Mouse (Mus musculus): ENCODE measurements around the gene Prph. TPM values are rescaled to one million over a fixed set of nuclear protein-coding genes. Genes with fewer than 3 reads are reported as not detected.
"Not testable (repeated sequence)": the region's sequence is repeated elsewhere in the genome, so short reads cannot be mapped to it uniquely, and the experiment has no call there.

Prph gene
- polyA plus RNA-seq, 1 experiment from 2014 or later: 6.3 TPM

DNA sequence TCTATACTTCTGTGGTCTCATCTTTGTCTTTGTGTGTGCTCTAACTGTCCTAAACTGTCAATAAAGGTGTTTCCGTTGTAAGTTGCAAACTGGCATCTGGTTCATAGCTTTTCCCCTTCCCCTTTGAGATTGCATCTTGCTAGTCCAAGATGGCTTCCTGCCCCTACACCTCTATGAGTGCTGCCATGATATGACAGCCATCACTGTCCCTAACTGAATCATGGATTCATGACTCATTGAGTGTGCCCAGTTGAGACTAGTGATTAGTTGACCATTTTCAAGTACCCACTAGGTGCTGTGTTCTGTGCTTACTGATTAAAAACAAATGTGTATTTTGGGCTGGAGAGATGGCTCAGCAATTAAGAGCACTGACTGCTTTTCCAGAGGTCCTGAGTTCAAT lies 16.9 kb upstream of the Prph start:
- WGBS: 100% methylated on average over 1 of the region's 1 CpGs
- H3K36me3 ChIP-seq (replicated peaks): peaks cover 43% of the 10 kb centered on the region
- peaks cover 10% of the 10 kb centered on the region for H3K4me1 ChIP-seq
- no peaks in the 10 kb centered on the region for H3K9me3 ChIP-seq
- no peak overlapping the region for H3K27ac ChIP-seq (replicated peaks)
- H3K27me3 ChIP-seq (replicated peaks; ENCODE audit: low read depth, poor library complexity, severe bottlenecking): peaks cover 7% of the 10 kb centered on the region; the same call in 1 of the 2 replicates
- DNase-seq (ENCODE audit: low spot score): no peak
- no peak overlapping the region for H3K4me3 ChIP-seq

GRCm38 (mm10) chr15:99038797-99039196 lies 16.2 kb upstream of the Prph start:
- DNase-seq (ENCODE audit: low spot score): no peak
- peaks cover 40% of the 10 kb centered on the region for H3K36me3 ChIP-seq (replicated peaks)
- H3K27me3 ChIP-seq (replicated peaks; ENCODE audit: low read depth, poor library complexity, severe bottlenecking): peaks cover 7% of the 10 kb centered on the region; the same call in 1 of the 2 replicates
- 0 out of 2 replicates have a peak, but pooled peaks cover 8% of the 10 kb centered on the region for H3K4me1 ChIP-seq
- H3K27ac ChIP-seq (replicated peaks): no peak overlapping the region
- no peak overlapping the region for H3K4me3 ChIP-seq
- WGBS: 89% methylated on average over 5 of the region's 5 CpGs
- H3K9me3 ChIP-seq: no peaks in the 10 kb centered on the region

DNA sequence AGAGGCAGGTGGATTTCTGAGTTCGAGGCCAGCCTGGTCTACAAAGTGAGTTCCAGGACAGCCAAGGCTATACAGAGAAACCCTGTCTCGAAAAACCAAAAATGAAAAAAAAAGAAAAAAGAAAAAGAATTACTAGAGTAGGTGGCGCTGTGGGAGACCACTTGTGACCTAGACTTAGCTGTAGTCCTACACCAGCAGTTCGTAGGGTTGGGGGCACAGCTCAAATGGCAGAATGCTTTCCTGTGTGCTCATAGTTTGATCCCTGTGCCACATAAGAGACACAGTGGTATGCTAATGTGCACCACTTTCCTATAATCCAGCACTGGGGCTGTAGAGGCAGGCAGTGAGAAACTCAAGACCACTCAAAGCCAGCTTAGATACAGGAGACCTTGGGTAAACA lies 15.7 kb upstream of the Prph start:
- no peak for DNase-seq (ENCODE audit: low spot score)
- Histone ChIP-seq H3K4me1 (0 out of 2 replicates have a peak, but pooled peaks cover 8% of the 10 kb centered on the region), H3K27ac (replicated peaks) (no peak overlapping the region), H3K9me3 (no peaks in the 10 kb centered on the region), H3K27me3 (replicated peaks; ENCODE audit: low read depth, poor library complexity, severe bottlenecking) (peaks cover 7% of the 10 kb centered on the region; the same call in 1 of the 2 replicates), H3K4me3 (no peak overlapping the region), H3K36me3 (replicated peaks) (peaks cover 38% of the 10 kb centered on the region)
- 89% methylated on average over 4 of the region's 4 CpGs for WGBS

GRCm38 (mm10) chr15:99039996-99040919 lies 14.7 kb upstream of the Prph start:
- H3K9me3 ChIP-seq: no peaks in the 10 kb centered on the region
- no peak overlapping the region for H3K27ac ChIP-seq (replicated peaks)
- H3K4me3 ChIP-seq: no peak overlapping the region
- WGBS: 68% methylated on average over 26 of the region's 26 CpGs
- DNase-seq (ENCODE audit: low spot score): no peak
- H3K36me3 ChIP-seq (replicated peaks): peaks cover 29% of the 10 kb centered on the region
- H3K4me1 ChIP-seq: peaks cover 15% of the 10 kb centered on the region
- peaks cover 7% of the 10 kb centered on the region; the same call in 1 of the 2 replicates for H3K27me3 ChIP-seq (replicated peaks; ENCODE audit: low read depth, poor library complexity, severe bottlenecking)

DNA sequence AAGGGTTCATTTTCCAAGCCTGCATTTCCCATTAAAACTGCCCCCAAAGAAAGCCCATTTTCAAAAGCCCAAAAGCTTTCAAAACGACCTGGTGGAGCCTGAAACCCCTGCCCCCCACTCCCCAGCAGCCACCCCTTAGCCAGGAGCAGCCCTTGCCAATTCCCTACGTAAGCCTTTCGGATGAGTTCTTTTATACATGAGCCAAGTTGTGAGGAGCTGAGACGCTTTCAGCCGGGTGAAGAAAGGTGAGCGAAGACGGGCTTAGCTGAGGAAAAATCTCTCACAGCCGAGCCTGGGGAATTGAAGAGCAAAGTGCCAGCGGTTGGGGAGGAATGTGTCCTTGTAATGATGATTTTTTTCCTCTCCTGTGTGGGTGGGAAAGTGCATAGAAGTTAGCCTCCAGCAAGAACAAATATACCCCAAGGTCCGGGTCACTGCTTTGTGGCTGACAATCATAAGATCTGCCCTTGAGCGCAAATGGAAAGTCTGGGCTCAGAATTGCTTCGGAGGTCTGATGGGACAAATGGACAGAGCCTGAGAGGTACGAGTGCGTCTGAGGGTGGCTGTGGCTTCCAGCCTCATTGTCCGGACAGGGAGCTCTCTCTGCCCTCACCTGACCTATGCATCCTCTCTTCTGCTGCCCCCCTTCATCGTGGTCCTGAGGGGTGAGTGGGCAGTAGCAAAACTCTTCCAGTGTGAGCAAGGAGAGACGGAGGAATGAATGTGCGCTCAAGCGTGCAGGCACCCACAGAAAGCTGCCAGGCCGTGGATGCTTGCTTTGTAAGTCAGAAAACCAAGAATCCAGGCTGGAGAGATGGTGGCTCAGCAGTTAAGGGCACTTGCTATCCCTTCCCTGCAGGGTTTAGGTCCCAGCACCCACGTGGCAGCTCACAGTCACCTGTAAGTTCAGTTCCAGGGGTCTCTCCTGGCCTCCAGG lies 13.8 kb upstream of the Prph start:
- Histone ChIP-seq H3K4me1 (peaks cover 17% of the 10 kb centered on the region), H3K27me3 (replicated peaks; ENCODE audit: low read depth, poor library complexity, severe bottlenecking) (peaks cover 7% of the 10 kb centered on the region; the same call in 1 of the 2 replicates), H3K4me3 (no peak overlapping the region), H3K27ac (replicated peaks) (no peak overlapping the region), H3K9me3 (no peaks in the 10 kb centered on the region), H3K36me3 (replicated peaks) (peaks cover 20% of the 10 kb centered on the region)
- 57% methylated on average over 21 of the region's 21 CpGs for WGBS
- no peak for DNase-seq (ENCODE audit: low spot score)

DNA sequence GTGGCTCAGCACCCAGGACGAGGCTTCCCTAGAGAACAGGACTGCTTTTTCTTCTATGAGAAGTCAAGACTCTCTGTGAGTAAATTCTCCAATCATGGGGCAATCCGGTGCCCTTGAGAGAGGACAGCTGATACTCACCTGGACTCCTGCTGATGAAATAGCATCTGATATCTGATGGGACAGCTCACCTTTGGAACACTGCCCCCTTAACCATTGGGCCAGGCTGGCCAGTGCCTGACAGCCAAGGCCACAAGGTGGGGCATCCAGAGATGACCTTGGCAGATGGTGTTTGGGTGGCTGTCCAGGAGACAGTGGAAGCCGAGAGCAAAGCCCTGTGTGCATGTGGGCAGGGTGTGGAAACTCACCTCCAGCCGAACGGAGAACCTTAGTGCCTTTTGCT lies 12.6 kb upstream of the Prph start:
- no peak for DNase-seq (ENCODE audit: low spot score)
- Histone ChIP-seq H3K4me1 (peaks cover 17% of the 10 kb centered on the region), H3K9me3 (no peaks in the 10 kb centered on the region), H3K4me3 (no peak overlapping the region), H3K36me3 (replicated peaks) (peaks cover 12% of the 10 kb centered on the region), H3K27ac (replicated peaks) (no peak overlapping the region), H3K27me3 (replicated peaks; ENCODE audit: low read depth, poor library complexity, severe bottlenecking) (peaks cover 13% of the 10 kb centered on the region)
- WGBS: 88% methylated on average over 5 of the region's 5 CpGs

GRCm38 (mm10) chr15:99044854-99045253 lies 10.1 kb upstream of the Prph start:
- Histone ChIP-seq H3K4me3 (no peak overlapping the region), H3K9me3 (no peaks in the 10 kb centered on the region), H3K36me3 (replicated peaks) (no peaks in the 10 kb centered on the region), H3K27me3 (replicated peaks; ENCODE audit: low read depth, poor library complexity, severe bottlenecking) (peaks cover 25% of the 10 kb centered on the region), H3K4me1 (peaks cover 17% of the 10 kb centered on the region), H3K27ac (replicated peaks) (no peak overlapping the region)
- DNase-seq (ENCODE audit: low spot score): peak; percentile 64
- WGBS: 53% methylated on average over 3 of the region's 3 CpGs

DNA sequence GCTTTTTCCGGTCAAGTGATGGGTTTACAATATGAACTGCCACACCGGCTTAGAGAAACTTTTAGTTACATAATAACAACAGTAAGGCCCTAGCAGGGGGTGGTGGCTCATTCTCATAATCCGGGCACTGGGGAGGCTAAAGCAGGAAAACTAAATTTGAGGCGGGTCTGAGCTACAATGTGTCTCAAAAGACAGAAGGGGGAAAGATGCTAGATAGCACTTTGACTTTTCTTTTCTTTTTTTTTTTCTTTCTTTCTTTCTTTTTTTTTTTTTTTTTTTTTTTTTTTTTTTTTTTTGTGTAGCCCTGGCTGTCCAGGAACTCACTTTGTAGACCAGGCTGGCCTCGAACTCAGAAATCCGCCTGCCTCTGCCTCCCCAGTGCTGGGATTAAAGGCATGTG lies 9.2 kb upstream of the Prph start:
- DNase-seq (ENCODE audit: low spot score); H3K27ac ChIP-seq (replicated peaks); H3K4me3 ChIP-seq; H3K9me3 ChIP-seq; H3K36me3 ChIP-seq (replicated peaks): not testable (repeated sequence)
- H3K27me3 ChIP-seq (replicated peaks; ENCODE audit: low read depth, poor library complexity, severe bottlenecking): peaks cover 30% of the 10 kb centered on the region
- peaks cover 17% of the 10 kb centered on the region for H3K4me1 ChIP-seq
- 85% methylated on average over 6 of the region's 6 CpGs for WGBS

- no peak overlapping the region for H3K27ac ChIP-seq (replicated peaks)
- no peaks in the 10 kb centered on the region for H3K36me3 ChIP-seq (replicated peaks)
- DNase-seq (ENCODE audit: low spot score): peak; percentile 65
- H3K9me3 ChIP-seq: no peaks in the 10 kb centered on the region
- 31% methylated on average over 13 of the region's 13 CpGs for WGBS
- H3K27me3 ChIP-seq (replicated peaks; ENCODE audit: low read depth, poor library complexity, severe bottlenecking): peaks cover 63% of the 10 kb centered on the region
- H3K4me3 ChIP-seq: no peak overlapping the region
- peaks cover 28% of the 10 kb centered on the region for H3K4me1 ChIP-seq
These were observed 5.3 kb upstream of the Prph start for GRCm38 (mm10) chr15:99049473-99050253.

DNA sequence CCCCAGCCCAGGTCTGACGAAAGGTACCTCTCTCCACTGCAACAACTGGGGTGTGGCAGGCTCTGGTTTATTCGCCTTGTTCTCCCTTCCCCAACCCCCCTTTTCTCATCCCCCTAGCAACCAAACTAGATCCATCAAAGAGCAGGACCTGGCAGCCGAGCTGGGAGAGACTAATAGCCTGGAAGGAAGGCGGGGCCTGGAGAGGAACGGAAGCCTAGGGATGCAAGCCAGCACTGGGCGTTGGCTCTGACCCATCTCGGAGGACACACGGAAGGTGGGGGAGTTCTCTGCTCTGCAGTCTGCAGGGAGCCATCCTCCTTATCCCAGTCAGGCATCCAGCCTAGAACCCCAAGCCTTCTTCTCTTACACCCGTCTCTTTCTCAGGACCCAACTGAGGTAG lies 1.6 kb upstream of the Prph start:
- Histone ChIP-seq H3K4me1 (peaks cover 42% of the 10 kb centered on the region), H3K27ac (replicated peaks) (no peak overlapping the region), H3K36me3 (replicated peaks) (no peaks in the 10 kb centered on the region), H3K4me3 (no peak overlapping the region), H3K9me3 (no peaks in the 10 kb centered on the region), H3K27me3 (replicated peaks; ENCODE audit: low read depth, poor library complexity, severe bottlenecking) (peaks cover 83% of the 10 kb centered on the region)
- DNase-seq (ENCODE audit: low spot score): no peak
- WGBS: 10% methylated on average over 9 of the region's 9 CpGs

GRCm38 (mm10) chr15:99055511-99055961 lies 562 bp downstream of the Prph start:
- H3K27ac ChIP-seq (replicated peaks): no peak overlapping the region
- H3K27me3 ChIP-seq (replicated peaks; ENCODE audit: low read depth, poor library complexity, severe bottlenecking): peaks cover 99% of the 10 kb centered on the region

DNA sequence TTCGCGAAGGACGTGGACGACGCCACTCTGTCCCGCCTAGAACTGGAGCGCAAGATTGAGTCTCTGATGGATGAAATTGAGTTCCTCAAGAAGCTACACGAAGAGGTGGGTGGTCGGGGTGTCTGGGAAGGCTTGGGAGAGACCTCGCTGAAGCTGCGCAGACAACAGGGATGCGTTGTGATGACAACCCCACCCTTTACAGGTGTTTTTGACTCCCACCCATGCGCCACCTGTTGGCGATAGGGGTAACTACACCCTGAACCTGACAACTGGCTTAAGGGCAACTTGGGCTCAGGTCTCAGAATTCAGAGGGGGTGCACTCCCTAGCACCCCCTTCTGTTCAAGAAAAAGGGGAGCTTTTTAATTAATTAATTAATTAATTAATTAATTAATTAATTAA lies 1.4 kb downstream of the Prph start:
- DNase-seq (ENCODE audit: low spot score): peak; percentile 65
- Histone ChIP-seq H3K27ac (replicated peaks) (no peak overlapping the region), H3K4me1 (peaks cover 42% of the 10 kb centered on the region), H3K9me3 (no peaks in the 10 kb centered on the region), H3K36me3 (replicated peaks) (no peaks in the 10 kb centered on the region), H3K4me3 (peak overlapping the region; percentile 49), H3K27me3 (replicated peaks; ENCODE audit: low read depth, poor library complexity, severe bottlenecking) (peaks cover 96% of the 10 kb centered on the region)
- 6% methylated on average over 14 of the region's 14 CpGs for WGBS

More at GRCm38 (mm10) chr15:99055511-99055961, 562 bp downstream of the Prph start:
- no peaks in the 10 kb centered on the region for H3K36me3 ChIP-seq (replicated peaks)
- DNase-seq (ENCODE audit: low spot score): peak; percentile 61
- H3K4me1 ChIP-seq: peaks cover 42% of the 10 kb centered on the region
- WGBS: under 1% methylated on average over 37 of the region's 37 CpGs
- H3K9me3 ChIP-seq: no peaks in the 10 kb centered on the region
- peak overlapping the region; percentile 49 for H3K4me3 ChIP-seq

Measured in embryonic facial prominence, embryonic 10.5 days (tissue).